Mouse (Mus musculus): ENCODE results near the gene Zfp612. TPM values are rescaled to one million over a fixed set of nuclear protein-coding genes. Genes with fewer than 3 reads are reported as not detected.

Gene Zfp612
- polyA plus RNA-seq, 1 experiment from 2014 or later = 8.1 TPM

DNA sequence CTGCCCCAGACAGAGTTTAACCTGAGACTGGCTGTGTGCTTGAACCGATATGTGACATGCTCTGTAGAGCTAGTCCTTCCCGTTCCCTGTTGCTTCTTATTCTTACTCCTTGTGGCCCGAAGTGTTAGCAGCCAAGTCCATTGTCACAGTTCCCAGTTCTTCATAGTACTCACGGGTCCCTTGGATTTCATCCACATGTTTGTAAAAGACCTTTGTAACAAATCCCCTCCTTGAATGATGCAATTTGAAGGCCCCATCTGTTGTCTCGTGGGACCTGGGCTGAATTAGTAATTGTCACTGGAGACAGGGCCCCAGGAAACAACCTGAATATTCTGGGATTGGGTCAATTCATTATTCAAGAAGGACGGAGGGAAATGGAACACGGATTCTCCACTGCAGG is 56.0 kb downstream of the Zfp612 start:
- H3K9me3 ChIP-seq = no peaks in the 10 kb centered on the region
- no peaks in the 10 kb centered on the region for H3K4me1 ChIP-seq
- WGBS = 73% methylated on average over 7 of the region's 7 CpGs
- H3K27me3 ChIP-seq = no peaks in the 10 kb centered on the region
- H3K27ac ChIP-seq = no peak overlapping the region
- no peak overlapping the region for H3K4me3 ChIP-seq
- ATAC-seq (ENCODE audit: insufficient number of reproducible peaks, low FRiP score, low TSS enrichment, low read depth) = no peak
- no peaks in the 10 kb centered on the region for H3K36me3 ChIP-seq
- no peak overlapping the region for H3K9ac ChIP-seq
- H3K4me2 ChIP-seq = no peak overlapping the region

DNA sequence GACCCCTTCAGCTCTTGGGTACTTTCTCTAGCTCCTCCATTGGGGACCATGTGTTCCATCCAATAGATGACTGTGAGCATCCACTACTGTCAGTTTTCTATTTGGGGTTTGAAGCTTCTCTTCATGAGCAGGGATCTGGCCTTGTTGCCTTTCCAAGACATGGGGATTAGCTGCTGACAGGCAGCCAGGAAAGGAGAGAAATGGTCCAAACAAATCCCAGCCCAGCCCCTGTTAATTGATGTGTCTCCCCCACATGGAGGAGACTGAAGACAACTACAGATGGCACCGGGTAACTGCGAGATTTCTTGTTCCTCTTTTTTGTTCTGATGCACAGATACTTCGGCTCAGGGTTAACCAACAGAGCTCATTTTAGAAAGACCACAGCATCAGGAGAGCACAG is 60.6 kb downstream of the Zfp612 start:
- no peak overlapping the region for H3K4me2 ChIP-seq
- no peaks in the 10 kb centered on the region for H3K9me3 ChIP-seq
- WGBS = 74% methylated on average over 3 of the region's 3 CpGs
- H3K4me3 ChIP-seq = no peak overlapping the region
- no peaks in the 10 kb centered on the region for H3K36me3 ChIP-seq
- no peak for ATAC-seq (ENCODE audit: insufficient number of reproducible peaks, low FRiP score, low TSS enrichment, low read depth)
- H3K4me1 ChIP-seq = no peaks in the 10 kb centered on the region
- H3K27ac ChIP-seq = no peak overlapping the region
- 0 out of 2 replicates have a peak, but pooled peaks cover 6% of the 10 kb centered on the region for H3K27me3 ChIP-seq
- no peak overlapping the region for H3K9ac ChIP-seq

DNA sequence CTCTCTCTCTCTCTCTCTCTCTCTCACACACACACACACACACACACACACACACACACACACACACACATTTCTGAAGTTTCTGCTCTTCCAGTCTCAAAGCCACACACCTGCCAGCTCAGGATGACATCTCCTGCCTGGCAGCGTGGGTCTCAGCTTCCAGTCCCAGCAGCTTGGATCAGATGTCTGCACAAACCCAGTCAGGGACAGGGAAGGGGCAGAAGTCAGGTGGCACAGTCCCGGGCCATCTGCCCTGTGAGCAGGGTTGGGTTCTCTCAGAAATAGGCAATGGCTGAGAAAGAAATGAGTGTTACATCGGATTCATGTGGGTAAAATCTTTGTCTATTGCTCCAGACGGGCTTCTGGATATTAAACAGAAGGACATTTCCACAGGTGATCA is 61.2 kb downstream of the Zfp612 start:
- no peaks in the 10 kb centered on the region for H3K4me1 ChIP-seq
- H3K4me3 ChIP-seq = no peak overlapping the region
- H3K36me3 ChIP-seq = no peaks in the 10 kb centered on the region
- H3K9me3 ChIP-seq = no peaks in the 10 kb centered on the region
- 0 out of 2 replicates have a peak, but pooled peaks cover 6% of the 10 kb centered on the region for H3K27me3 ChIP-seq
- ATAC-seq (ENCODE audit: insufficient number of reproducible peaks, low FRiP score, low TSS enrichment, low read depth) = no peak
- 73% methylated on average over 4 of the region's 4 CpGs for WGBS
- no peak overlapping the region for H3K4me2 ChIP-seq
- no peak overlapping the region for H3K9ac ChIP-seq
- no peak overlapping the region for H3K27ac ChIP-seq

Other genes starting within 250 kb of the Zfp612 start
- 2.6 and 2.7 TPM in 2 replicates for gene Phlpp2, start 211.2 kb upstream of the Zfp612 start, polyA plus RNA-seq (2015; fragmentation: Nextera tagmentation; extraction: Ambion mirVana)
- 4.0 and 5.8 TPM in 2 replicates for gene Marveld3, start 117.5 kb upstream of the Zfp612 start, polyA plus RNA-seq (2015; fragmentation: Nextera tagmentation; extraction: Ambion mirVana)
- not detected in 2 replicates for gene Tat, start 89.3 kb upstream of the Zfp612 start, polyA plus RNA-seq (2015; fragmentation: Nextera tagmentation; extraction: Ambion mirVana)
- gene Chst4, start 40.0 kb upstream of the Zfp612 start, polyA plus RNA-seq (2015; fragmentation: Nextera tagmentation; extraction: Ambion mirVana) = not detected in 2 replicates
- not detected in 2 replicates for gene Gm21964, start 21.5 kb downstream of the Zfp612 start, polyA plus RNA-seq (2015; fragmentation: Nextera tagmentation; extraction: Ambion mirVana)
- not detected in 2 replicates for gene Gm17720, start 23.0 kb downstream of the Zfp612 start, polyA plus RNA-seq (2015; fragmentation: Nextera tagmentation; extraction: Ambion mirVana)
- gene Calb2, start 88.5 kb downstream of the Zfp612 start, polyA plus RNA-seq (2015; fragmentation: Nextera tagmentation; extraction: Ambion mirVana) = 2.8 and 3.0 TPM in 2 replicates
- 7.2 and 8.5 TPM in 2 replicates for gene Cmtr2, start 135.9 kb downstream of the Zfp612 start, polyA plus RNA-seq (2015; fragmentation: Nextera tagmentation; extraction: Ambion mirVana)
- gene Hydin, start 187.2 kb downstream of the Zfp612 start, polyA plus RNA-seq (2015; fragmentation: Nextera tagmentation; extraction: Ambion mirVana) = 0.01 and 0.07 TPM in 2 replicates

Measured in limb, embryonic 15.5 days (tissue).